Mouse (Mus musculus) limb, embryonic 14.5 days (tissue): Measurements from ENCODE around the gene Mthfsd. TPM values are rescaled to one million over a fixed set of nuclear protein-coding genes. Genes with fewer than 3 reads are reported as not detected.

Experiments used
- ATAC-seq: fragments of 200-750 bp; cut with Nextera tagmentation; 2 replicates; pipeline ENCODE4 v1.8.0; 2017; ENCODE audit warnings: low read depth, moderate number of reproducible peaks, moderate TSS enrichment; ENCODE audit not compliant: low FRiP score
- DNase-seq: peaks from one replicate; pipeline ENCODE4 v3.0.0-alpha.2; 2015; ENCODE audit warnings: low spot score
- H3K27ac ChIP-seq: fragments of 300-500 bp; sonication (generic); replicated peaks from 2 replicates; pipeline ENCODE4 v1.5.1; 2014; ENCODE audit warnings: low read depth, mild to moderate bottlenecking, low read length, moderate library complexity, mixed read lengths
- H3K27me3 ChIP-seq: fragments of 300-500 bp; sonication (generic); 2 replicates; pipeline ENCODE4 v1.6.1; 2014; ENCODE audit warnings: low read length, mixed read lengths; ENCODE audit not compliant: control insufficient read depth, insufficient read depth
- H3K36me3 ChIP-seq: fragments of 300-500 bp; sonication (generic); 2 replicates; pipeline ENCODE4 v1.6.1; 2014; ENCODE audit warnings: mild to moderate bottlenecking, low read length, moderate library complexity, mixed read lengths; ENCODE audit not compliant: control insufficient read depth, insufficient read depth
- H3K4me1 ChIP-seq: fragments of 300-500 bp; sonication (generic); 2 replicates; pipeline ENCODE4 v1.6.1; 2014; ENCODE audit warnings: antibody characterized with exemption, low read length, mixed read lengths; ENCODE audit not compliant: control insufficient read depth, insufficient read depth
- H3K4me2 ChIP-seq: fragments of 300-500 bp; sonication (generic); replicated peaks from 2 replicates; pipeline ENCODE4 v1.6.1; 2014; ENCODE audit warnings: low read depth, mild to moderate bottlenecking, low read length, moderate library complexity; ENCODE audit not compliant: severe bottlenecking
- H3K4me3 ChIP-seq: fragments of 300-500 bp; sonication (generic); replicated peaks from 2 replicates; pipeline ENCODE4 v1.5.1; 2014; ENCODE audit warnings: low read length
- H3K9ac ChIP-seq: fragments of 300-500 bp; sonication (generic); 2 replicates; pipeline ENCODE4 v1.6.1; 2014; ENCODE audit warnings: mild to moderate bottlenecking, low read depth, low read length, moderate library complexity; ENCODE audit not compliant: severe bottlenecking
- H3K9me3 ChIP-seq: fragments of 300-500 bp; sonication (generic); 2 replicates; pipeline ENCODE4 v1.6.1; 2016; ENCODE audit warnings: low read length; ENCODE audit not compliant: control insufficient read depth
- POLR2A ChIP-seq: fragments of 200-500 bp; IDR thresholded peaks from 2 replicates; pipeline ENCODE4 v1.8.0; 2012; ENCODE audit warnings: inconsistent platforms, mild to moderate bottlenecking, moderate library complexity, borderline replicate concordance; ENCODE audit not compliant: insufficient read depth, insufficient read length; ENCODE audit errors: extremely low read depth
- WGBS: fragments of 180-500 bp; shearing (Covaris S2); extraction: QIAGEN DNeasy Blood & Tissue Kit; methylation state at CpG from one replicate; pipeline ENCODE4 v1.1.7; 2014; 5-methylcytosine and 5-hydroxymethylcytosine counted together
- polyA plus RNA-seq, 2 experiments: library from polyadenylated mRNA; depleted of rRNA in 1 of 2; stranded (reverse) in 1 of 2; unstranded in 1 of 2; fragments of >200 nt; fragmentation: Nextera tagmentation in 1 of 2; extraction: Ambion mirVana in 1 of 2; gene quantifications; 2 replicates each; pipeline versions ENCODE4 v1.2.1 to v1.2.3; 2012 to 2014

Gene Mthfsd
- polyA plus RNA-seq, 2 experiments: 59.9 to 122 TPM

DNA sequence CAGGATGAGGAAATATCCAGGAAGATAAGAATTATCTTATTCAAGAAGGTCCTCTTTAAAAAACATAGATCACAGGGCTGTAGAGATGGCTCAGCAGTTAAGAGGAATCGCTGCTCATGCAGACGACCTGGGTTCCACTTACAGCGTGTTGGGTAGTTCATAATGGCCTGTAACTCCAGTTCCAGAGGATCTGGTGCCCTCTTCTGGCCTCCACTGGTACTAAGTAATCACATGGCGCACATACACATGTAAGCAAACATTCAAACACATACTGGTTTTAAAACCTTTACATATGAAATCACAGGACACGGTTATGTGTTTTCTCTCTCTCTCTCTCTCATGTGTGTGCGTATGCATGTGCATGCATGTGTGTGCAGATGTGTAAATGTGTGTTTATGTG, 28.7 kb upstream of the Mthfsd start:
- Histone ChIP-seq H3K9me3 (peaks cover 17% of the 10 kb centered on the region), H3K27me3 (no peaks in the 10 kb centered on the region), H3K9ac (no peak overlapping the region), H3K4me3 (no peak overlapping the region), H3K36me3 (no peaks in the 10 kb centered on the region), H3K4me1 (no peaks in the 10 kb centered on the region), H3K4me2 (no peak overlapping the region), H3K27ac (no peak overlapping the region)
- WGBS: 88% methylated on average over 6 of the region's 6 CpGs
- TF ChIP-seq POLR2A: no peak
- DNase-seq (no peak), ATAC-seq (no peak)

DNA sequence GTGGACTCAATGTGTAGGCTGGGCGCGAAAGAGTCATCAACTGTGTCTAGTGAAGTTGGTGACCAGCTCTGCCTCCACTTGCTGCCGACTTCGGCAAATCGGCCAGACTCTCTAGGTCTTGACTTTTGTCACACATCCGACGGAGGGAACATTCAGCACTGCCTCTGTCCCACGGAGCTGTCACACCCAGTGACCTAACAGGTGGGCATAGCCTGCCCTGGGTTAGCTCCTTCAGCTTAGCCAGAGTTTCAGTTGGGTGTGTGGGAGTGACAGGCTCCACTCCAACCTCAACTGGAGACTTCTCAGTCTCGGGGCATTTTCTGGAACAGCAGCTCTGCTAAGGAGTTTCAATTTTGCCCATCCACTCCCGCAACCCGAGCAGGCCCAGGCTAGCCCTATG, 26.3 kb upstream of the Mthfsd start:
- ATAC-seq (no peak), DNase-seq (no peak)
- H3K4me3 ChIP-seq: no peak overlapping the region
- TF ChIP-seq POLR2A: no peak
- no peak overlapping the region for H3K4me2 ChIP-seq
- no peak overlapping the region for H3K9ac ChIP-seq
- H3K36me3 ChIP-seq: no peaks in the 10 kb centered on the region
- no peak overlapping the region for H3K27ac ChIP-seq
- no peaks in the 10 kb centered on the region for H3K4me1 ChIP-seq
- H3K27me3 ChIP-seq: peaks cover 18% of the 10 kb centered on the region
- 84% methylated on average over 11 of the region's 11 CpGs for WGBS
- H3K9me3 ChIP-seq: peaks cover 17% of the 10 kb centered on the region

DNA sequence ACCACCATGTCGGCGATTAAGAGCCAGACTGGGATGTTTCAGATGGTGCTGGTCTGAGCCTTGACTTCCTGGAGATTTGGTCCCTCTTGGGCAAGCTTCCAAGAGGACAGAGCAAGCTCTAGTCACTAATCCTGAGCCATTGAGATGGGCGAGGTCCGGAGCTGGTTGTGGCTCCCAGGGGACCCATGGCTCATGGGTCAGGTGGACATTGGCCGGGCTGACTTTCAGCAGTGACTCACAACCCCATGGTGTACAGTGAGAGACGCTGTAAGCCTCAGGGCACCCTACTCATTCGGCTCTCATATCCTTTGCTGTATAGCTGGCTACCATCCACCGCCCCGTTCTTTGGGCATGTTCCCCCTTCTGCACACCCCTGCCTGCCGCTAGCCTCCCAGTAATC, 25.9 kb upstream of the Mthfsd start:
- no peak overlapping the region for H3K27ac ChIP-seq
- H3K4me3 ChIP-seq: no peak overlapping the region
- peaks cover 17% of the 10 kb centered on the region for H3K9me3 ChIP-seq
- TF ChIP-seq POLR2A: no peak
- peaks cover 22% of the 10 kb centered on the region for H3K27me3 ChIP-seq
- 93% methylated on average over 10 of the region's 10 CpGs for WGBS
- no peaks in the 10 kb centered on the region for H3K36me3 ChIP-seq
- H3K4me1 ChIP-seq: peaks cover 2% of the 10 kb centered on the region; the same call in 1 of the 2 replicates
- no peak overlapping the region for H3K9ac ChIP-seq
- DNase-seq: no peak
- no peak overlapping the region for H3K4me2 ChIP-seq
- no peak for ATAC-seq

DNA sequence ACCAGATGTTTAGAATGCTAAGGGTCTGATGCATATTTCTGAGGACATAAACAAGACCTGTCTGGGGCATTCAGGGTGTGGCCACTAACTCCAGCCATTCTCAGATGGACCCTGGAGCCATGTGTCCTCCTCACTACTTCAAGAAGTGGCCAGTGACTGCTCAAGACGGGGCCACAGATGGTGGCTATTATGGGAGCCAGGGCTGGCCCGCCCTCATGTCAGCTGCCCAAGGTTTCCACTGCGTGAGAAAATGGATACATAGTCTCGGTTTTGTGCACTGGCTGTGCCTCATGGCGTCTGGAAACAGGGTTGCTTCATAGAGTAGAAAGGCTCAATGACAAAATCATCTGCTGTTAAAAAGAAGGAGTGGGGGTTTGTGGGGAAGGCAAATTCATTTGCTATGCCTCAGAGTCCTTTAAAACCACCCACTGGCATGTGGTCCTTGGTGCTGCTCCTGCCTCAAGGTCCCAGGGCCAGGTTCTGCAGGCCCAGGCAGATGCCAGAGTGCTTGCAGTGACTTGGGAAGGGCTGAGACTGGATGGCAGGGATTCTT, 24.8 kb upstream of the Mthfsd start:
- no peak overlapping the region for H3K27ac ChIP-seq
- H3K27me3 ChIP-seq: peaks cover 33% of the 10 kb centered on the region
- 65% methylated on average over 5 of the region's 5 CpGs for WGBS

DNA sequence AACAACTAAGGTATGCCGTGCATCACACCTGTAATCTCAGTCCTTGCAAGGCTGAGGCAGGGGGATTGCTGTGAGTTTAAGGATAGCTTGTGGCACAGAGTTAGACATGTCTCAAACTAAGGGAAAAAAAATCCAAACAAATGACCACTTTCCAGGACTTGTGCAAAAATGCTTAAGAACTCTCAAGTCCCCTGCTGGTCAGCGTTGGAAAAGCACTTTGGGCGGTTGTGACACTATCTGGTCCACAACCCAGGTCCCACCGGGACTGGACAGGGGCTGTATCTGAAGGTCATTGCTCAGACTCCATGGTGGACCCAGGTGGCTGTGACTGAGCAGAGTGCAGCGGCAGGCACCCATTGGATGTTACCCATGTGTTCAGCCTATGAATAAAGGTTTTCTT, 22.3 kb upstream of the Mthfsd start:
- Histone ChIP-seq H3K4me2 (no peak overlapping the region), H3K9ac (no peak overlapping the region), H3K36me3 (no peaks in the 10 kb centered on the region), H3K27me3 (peaks cover 57% of the 10 kb centered on the region), H3K9me3 (no peaks in the 10 kb centered on the region), H3K27ac (no peak overlapping the region), H3K4me3 (no peak overlapping the region), H3K4me1 (peaks cover 16% of the 10 kb centered on the region; the same call in 1 of the 2 replicates)
- WGBS: 38% methylated on average over 5 of the region's 5 CpGs
- TF ChIP-seq POLR2A: no peak
- DNase-seq (no peak), ATAC-seq (no peak)

More for the DNA sequence above, 24.8 kb upstream of the Mthfsd start:
- TF ChIP-seq POLR2A: no peak
- ATAC-seq (no peak), DNase-seq (no peak)
- Histone ChIP-seq H3K4me3 (no peak overlapping the region), H3K9ac (no peak overlapping the region), H3K4me2 (no peak overlapping the region), H3K9me3 (peaks cover 13% of the 10 kb centered on the region), H3K36me3 (no peaks in the 10 kb centered on the region), H3K4me1 (peaks cover 13% of the 10 kb centered on the region; the same call in 1 of the 2 replicates)
